Mouse (Mus musculus): ENCODE results near the gene Ooep.

DNA sequence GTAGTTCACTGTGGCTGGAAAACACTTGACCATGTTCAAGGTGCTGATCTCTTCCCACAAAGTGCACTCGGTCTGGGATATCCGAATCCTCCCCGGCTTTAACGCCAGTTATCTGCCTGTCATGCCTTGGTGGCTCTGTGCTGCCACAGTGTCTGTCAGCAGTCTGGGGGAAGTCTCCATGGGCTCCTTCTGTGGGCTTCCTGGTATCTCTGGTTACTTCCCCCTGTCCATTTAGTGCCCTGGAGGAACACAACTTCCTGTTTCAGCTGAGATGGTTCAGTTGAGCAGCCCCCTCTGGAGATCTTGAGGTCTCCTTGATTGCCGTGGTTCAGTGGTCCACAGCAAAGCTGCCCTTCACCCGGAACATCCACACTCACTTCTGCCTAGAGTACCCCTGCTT lies 49.7 kb upstream of the Ooep start:
- no peak for TF ChIP-seq EP300 (IDR thresholded peaks at IDR 0.05; ENCODE audit: low read depth)
- no peak for TF ChIP-seq CTCF (IDR thresholded peaks at IDR 0.05; ENCODE audit: low read depth)

Data from liver, postnatal 0 days (tissue).